Comparison of ENCODE assay signal across 12 mouse cellular contexts in genomic region chr4:44363434-44364013, GRCm38 (mm10).
DNase-seq lines count a peak whose midpoint lies in the region; ATAC-seq and TF ChIP-seq lines count a peak whose summit lies in the region.
"Had no signal": no experiment of that assay in that cellular context is flagged by ENCODE, and none has a peak within 500 bp of the region (broad histone marks: within the 10 kb centered on the region; RNA-seq: fewer than 3 reads in every experiment).

No protein-coding gene starts in this region.

- intact Hi-C loops in heart, postnatal 36 days (cut with DNase I) = no loop called here

- H3K36me3 ChIP-seq in midbrain, postnatal 0 days (ENCODE audit: insufficient read depth, low read length) = no peaks in the 10 kb centered on the region
- peaks cover 74% of the 10 kb centered on the region for H3K36me3 ChIP-seq in midbrain, embryonic 10.5 days

- no peak overlapping the region for H3K4me3 ChIP-seq in midbrain, postnatal 0 days (ENCODE audit: low read depth, low read length)
- no peak overlapping the region for H3K4me3 ChIP-seq in midbrain, embryonic 10.5 days
- H3K4me3 ChIP-seq: forebrain, embryonic 12.5 days had no signal

- H3K27ac ChIP-seq in midbrain, postnatal 0 days (ENCODE audit: low read depth, low read length) = no peak overlapping the region
- H3K27ac ChIP-seq in midbrain, embryonic 10.5 days (replicated peaks) = no peak overlapping the region
- H3K27ac ChIP-seq: forebrain, embryonic 12.5 days; liver, embryonic 14.5 days had no signal

- H3K9me3 ChIP-seq in midbrain, postnatal 0 days (ENCODE audit: low read length) = no peaks in the 10 kb centered on the region
- no peaks in the 10 kb centered on the region for H3K9me3 ChIP-seq in midbrain, embryonic 10.5 days (replicated peaks)
- H3K9me3 ChIP-seq: forebrain, embryonic 12.5 days had no signal

- ATAC-seq in midbrain, postnatal 0 days (ENCODE audit: low FRiP score) = no peak
- peak; percentile 35 for ATAC-seq in Patski
- ATAC-seq: midbrain, embryonic 16.5 days had no signal

- no peaks in the 10 kb centered on the region for H3K4me1 ChIP-seq in midbrain, postnatal 0 days (ENCODE audit: insufficient read depth, low read length)
- no peaks in the 10 kb centered on the region for H3K4me1 ChIP-seq in midbrain, embryonic 10.5 days
- H3K4me1 ChIP-seq: forebrain, embryonic 12.5 days had no signal

- POLR2A ChIA-PET in Patski (lab: Charles Lee) = no interaction called here

- WGBS in midbrain, postnatal 0 days = 59% methylated on average over 12 of the region's 12 CpGs
- WGBS in midbrain, embryonic 10.5 days = 92% methylated on average over 12 of the region's 12 CpGs

- DNase-seq in heart, postnatal 4 days = peak; percentile 39
- no peak for DNase-seq in heart, postnatal 36 days
- peak; percentile 6 for DNase-seq in midbrain, postnatal 0 days (ENCODE audit: low spot score)
- DNase-seq in midbrain, embryonic 10.5 days (ENCODE audit: low spot score) = no peak
- DNase-seq in Patski (ENCODE audit: low read depth, low spot score) (no peak), liver (no peak)
- DNase-seq in lung, postnatal 4 days = peak; percentile 32 to 51
- DNase-seq: gastrocnemius, postnatal 25 days; thymus, postnatal 36 days had no signal

- TF ChIP-seq CTCF in midbrain, postnatal 0 days (IDR thresholded peaks at IDR 0.05) = no peak
- no peak for TF ChIP-seq CTCF in Patski (IDR thresholded peaks at IDR 0.05)

- no peak overlapping the region for H3K9ac ChIP-seq in midbrain, postnatal 0 days (replicated peaks; ENCODE audit: low read length, poor library complexity, severe bottlenecking)
- H3K9ac ChIP-seq: forebrain, embryonic 12.5 days; liver, embryonic 14.5 days had no signal

- CTCF ChIA-PET in Patski (lab: Charles Lee) = no interaction called here

- no peak overlapping the region for H3K4me2 ChIP-seq in midbrain, postnatal 0 days (ENCODE audit: low read depth, low read length, poor library complexity, severe bottlenecking)
- H3K4me2 ChIP-seq: forebrain, embryonic 12.5 days had no signal

- no peaks in the 10 kb centered on the region for H3K27me3 ChIP-seq in midbrain, postnatal 0 days (ENCODE audit: insufficient read depth, low read length)
- no peaks in the 10 kb centered on the region for H3K27me3 ChIP-seq in midbrain, embryonic 10.5 days (ENCODE audit: low read depth, poor library complexity, severe bottlenecking)
- H3K27me3 ChIP-seq in Patski = no peaks in the 10 kb centered on the region
- H3K27me3 ChIP-seq: forebrain, embryonic 12.5 days had no signal

- in situ Hi-C loops in Patski (cut with MboI; ENCODE audit: low pct_unique_long_range_greater_than_20kb) = no loop called here

Comparison
In these comparisons a context has a peak if more than half of its experiments do, and no peak if none do; other contexts are left out.
1. DNase-seq: peak in heart, postnatal 4 days (single experiment), midbrain, postnatal 0 days (single experiment) and lung, postnatal 4 days (2 of 2); none in heart, postnatal 36 days (0 of 2), midbrain, embryonic 10.5 days (single experiment), Patski (single experiment) and liver (single experiment).